Mouse (Mus musculus) erythroblast, embryonic 14.5 days (primary cell): ENCODE data around the gene Pard3b.

Source experiments
- GATA1 ChIP-seq: IDR thresholded peaks from 2 replicates; pipeline ENCODE4 v1.6.1; 2012; ENCODE audit warnings: low read length, inconsistent platforms, mixed read lengths
- TAL1 ChIP-seq: IDR thresholded peaks from 3 replicates; pipeline ENCODE4 v1.6.1; 2012; ENCODE audit warnings: low read length, inconsistent platforms, mixed read lengths

DNA sequence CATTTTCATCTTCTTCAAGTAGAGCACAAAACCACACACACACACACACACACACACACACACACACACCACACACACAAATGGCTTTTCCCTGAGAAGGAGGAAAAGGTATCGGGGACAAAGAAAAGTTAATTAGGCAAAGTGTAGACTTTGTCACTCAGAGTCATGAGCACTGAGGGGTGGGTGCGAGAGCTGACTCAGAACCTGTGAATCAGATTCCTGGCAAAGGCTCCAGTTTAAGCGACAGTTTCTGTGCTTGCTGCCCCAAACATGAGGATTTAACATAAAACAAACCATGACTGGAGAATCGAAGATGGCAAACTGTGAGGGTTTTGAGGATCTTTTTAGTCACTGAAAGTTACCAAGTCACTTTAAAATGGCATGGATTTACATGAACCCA, 577.9 kb downstream of the Pard3b start:
- TF ChIP-seq GATA1 (no peak), TAL1 (no peak)
